Mouse (Mus musculus) midbrain, embryonic 16.5 days (tissue): ENCODE measurements around the gene Cd96. TPM values are rescaled to one million over a fixed set of nuclear protein-coding genes. Genes with fewer than 3 reads are reported as not detected.
A peak's percentile ranks its signal among the peaks of the same experiment; 100 is the strongest.

ENCODE experiments used
- ATAC-seq: fragments of 200-750 bp; cut with Nextera tagmentation; 2 replicates; pipeline ENCODE4 v1.8.0; 2017; ENCODE audit warnings: moderate TSS enrichment
- H3K27ac ChIP-seq: fragments of 300-500 bp; sonication (generic); 2 replicates; pipeline ENCODE4 v1.5.1; 2014; ENCODE audit warnings: mild to moderate bottlenecking, low read length, mixed read lengths
- H3K27me3 ChIP-seq: fragments of 300-500 bp; sonication (generic); 2 replicates; pipeline ENCODE4 v1.6.1; 2014; ENCODE audit warnings: low read depth, low read length, mixed read lengths; ENCODE audit not compliant: control insufficient read depth, insufficient read depth
- H3K36me3 ChIP-seq: fragments of 300-500 bp; sonication (generic); 2 replicates; pipeline ENCODE4 v1.6.1; 2014; ENCODE audit warnings: mild to moderate bottlenecking, low read length, moderate library complexity, mixed read lengths; ENCODE audit not compliant: control insufficient read depth, insufficient read depth
- H3K4me1 ChIP-seq: fragments of 300-500 bp; sonication (generic); 2 replicates; pipeline ENCODE4 v1.6.1; 2014; ENCODE audit warnings: mild to moderate bottlenecking, low read length, mixed read lengths; ENCODE audit not compliant: control insufficient read depth, insufficient read depth
- H3K4me2 ChIP-seq: fragments of 300-500 bp; sonication (generic); 2 replicates; pipeline ENCODE4 v1.6.1; 2014; ENCODE audit warnings: mild to moderate bottlenecking, low read length, mixed read lengths
- H3K4me3 ChIP-seq: fragments of 300-500 bp; sonication (generic); 2 replicates; pipeline ENCODE4 v1.5.1; 2014; ENCODE audit warnings: low read depth, mild to moderate bottlenecking, low read length, moderate library complexity, mixed read lengths
- H3K9ac ChIP-seq: fragments of 300-500 bp; sonication (generic); 2 replicates; pipeline ENCODE4 v1.6.1; 2014; ENCODE audit warnings: low read depth, low read length, mixed read lengths
- H3K9me3 ChIP-seq: fragments of 300-500 bp; sonication (generic); replicated peaks from 2 replicates; pipeline ENCODE4 v1.6.1; 2014; ENCODE audit warnings: mild to moderate bottlenecking, low read length, mixed read lengths; ENCODE audit not compliant: control insufficient read depth, poor library complexity, severe bottlenecking
- WGBS: fragments of 180-500 bp; shearing (Covaris S2); extraction: QIAGEN DNeasy Blood & Tissue Kit; methylation state at CpG from one replicate; pipeline ENCODE4 v1.1.7; 2014; 5-methylcytosine and 5-hydroxymethylcytosine counted together
- polyA plus RNA-seq: library from polyadenylated mRNA; unstranded; fragments of >200 nt; fragmentation: Nextera tagmentation; extraction: Ambion mirVana; gene quantifications from 2 replicates; pipeline ENCODE4 v1.2.1, GENCODE M21; 2015

Gene Cd96
- polyA plus RNA-seq, 1 experiment from 2014 or later = 0.10 TPM

DNA sequence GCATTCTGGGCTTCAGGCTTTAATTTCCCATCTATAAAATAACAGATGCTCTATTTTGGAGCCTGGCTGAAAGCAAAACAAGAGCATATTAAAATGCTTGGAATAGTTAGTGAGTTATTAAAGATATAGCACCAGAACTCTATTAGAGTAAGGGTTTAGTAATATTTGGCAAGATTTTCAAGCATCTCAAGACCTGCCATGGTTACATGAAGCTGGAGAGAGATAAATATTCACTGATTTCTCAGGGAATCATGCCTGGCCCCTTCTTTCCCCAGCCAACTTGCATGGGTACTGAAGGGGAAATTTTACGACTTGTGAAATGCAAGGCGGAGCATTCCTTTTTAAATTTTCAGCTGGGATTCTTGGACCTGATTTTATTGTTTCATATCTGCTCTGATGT is 27.1 kb downstream of the Cd96 start:
- Histone ChIP-seq H3K4me3 (no peak overlapping the region), H3K4me1 (no peaks in the 10 kb centered on the region), H3K27me3 (no peaks in the 10 kb centered on the region), H3K4me2 (no peak overlapping the region), H3K9me3 (no peaks in the 10 kb centered on the region; the same call in 1 of the 2 replicates), H3K9ac (no peak overlapping the region), H3K36me3 (no peaks in the 10 kb centered on the region), H3K27ac (no peak overlapping the region)
- ATAC-seq = no peak
- WGBS = 97% methylated on average over 2 of the region's 2 CpGs

DNA sequence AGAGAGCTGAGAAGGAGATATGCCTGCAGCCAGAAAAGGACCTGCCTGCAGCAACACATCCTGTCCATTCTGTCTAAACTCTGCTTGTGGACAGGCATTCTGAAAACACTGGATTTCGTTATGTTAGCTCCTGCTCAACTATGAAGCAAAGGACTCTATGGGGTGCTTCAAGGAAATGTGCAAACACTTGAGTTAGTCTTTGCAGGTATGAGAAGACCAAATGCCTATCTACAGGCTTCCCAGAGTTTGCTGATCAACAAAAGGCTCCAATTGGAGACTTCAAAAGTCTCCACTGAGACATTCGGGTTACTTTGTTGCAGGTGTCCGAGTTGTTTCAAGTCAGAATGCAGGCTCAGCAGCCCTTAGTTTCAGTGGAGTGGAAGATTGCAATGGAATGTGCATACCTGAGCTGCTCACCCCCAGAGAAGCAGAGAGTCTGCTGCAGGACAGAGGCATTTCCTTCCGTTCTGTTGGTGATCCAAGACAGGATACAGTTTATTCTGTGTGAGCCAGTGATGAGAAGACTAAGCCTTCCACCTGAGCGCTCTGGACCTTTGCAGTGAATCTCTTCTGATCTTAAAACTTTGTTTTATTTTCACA is 33.1 kb downstream of the Cd96 start:
- Histone ChIP-seq H3K4me3 (no peak overlapping the region), H3K9ac (no peak overlapping the region), H3K36me3 (no peaks in the 10 kb centered on the region), H3K4me2 (no peak overlapping the region), H3K4me1 (no peaks in the 10 kb centered on the region), H3K27ac (no peak overlapping the region), H3K27me3 (no peaks in the 10 kb centered on the region), H3K9me3 (peaks cover 3% of the 10 kb centered on the region; the same call in 1 of the 2 replicates)
- no peak for ATAC-seq
- 85% methylated on average over 5 of the region's 5 CpGs for WGBS

DNA sequence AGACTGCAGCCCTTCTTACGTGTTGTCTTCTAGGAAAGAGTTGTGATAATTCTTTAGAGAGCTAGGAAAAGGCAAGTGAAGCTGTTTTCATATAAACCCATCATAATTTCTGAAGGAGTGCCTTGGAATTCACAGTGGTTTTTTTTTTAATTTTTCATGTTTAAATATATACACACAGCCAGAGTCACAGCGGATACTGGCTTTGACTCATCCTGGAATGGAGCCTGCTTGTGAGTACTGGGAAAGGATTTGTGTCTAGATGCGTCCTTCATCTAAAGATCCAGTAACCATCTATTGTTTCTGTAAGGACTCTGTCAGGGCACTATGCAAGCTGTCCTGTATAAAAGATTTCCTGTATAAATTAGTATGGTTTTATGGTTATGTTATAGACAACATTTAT is 52.1 kb downstream of the Cd96 start:
- Histone ChIP-seq H3K4me3 (no peak overlapping the region), H3K36me3 (no peaks in the 10 kb centered on the region), H3K9me3 (no peaks in the 10 kb centered on the region), H3K27me3 (no peaks in the 10 kb centered on the region), H3K4me2 (no peak overlapping the region), H3K9ac (no peak overlapping the region), H3K27ac (no peak overlapping the region), H3K4me1 (no peaks in the 10 kb centered on the region)
- 86% methylated on average over 3 of the region's 3 CpGs for WGBS
- no peak for ATAC-seq

DNA sequence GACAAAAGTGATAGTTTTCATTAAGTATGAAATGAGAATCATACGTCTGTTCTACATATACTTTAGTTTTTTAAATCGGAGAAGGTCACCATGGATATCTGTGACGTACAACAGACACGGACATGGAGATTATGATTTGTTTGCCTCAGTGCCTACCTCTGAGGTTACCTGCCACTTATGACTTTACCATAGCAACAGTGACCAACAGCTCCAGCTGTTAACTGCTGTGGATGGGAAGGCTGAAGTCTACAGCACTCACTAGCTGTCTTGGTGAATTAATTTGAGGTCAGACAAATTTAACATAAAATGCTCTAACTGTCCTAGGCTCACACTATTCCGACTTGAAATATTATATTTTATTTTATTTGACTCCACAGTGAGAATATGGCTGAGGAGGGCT is 56.8 kb downstream of the Cd96 start:
- Histone ChIP-seq H3K4me3 (no peak overlapping the region), H3K9ac (no peak overlapping the region), H3K4me2 (no peak overlapping the region), H3K27me3 (no peaks in the 10 kb centered on the region), H3K27ac (no peak overlapping the region), H3K36me3 (no peaks in the 10 kb centered on the region), H3K4me1 (no peaks in the 10 kb centered on the region), H3K9me3 (no peaks in the 10 kb centered on the region)
- ATAC-seq = peak; percentile 75; the same call in 1 of the 2 replicates
- WGBS = 85% methylated on average over 5 of the region's 5 CpGs

GRCm38 (mm10) chr16:46046906-46047305 is 73.1 kb downstream of the Cd96 start:
- no peaks in the 10 kb centered on the region for H3K36me3 ChIP-seq
- H3K27me3 ChIP-seq = no peaks in the 10 kb centered on the region
- H3K9me3 ChIP-seq = no peaks in the 10 kb centered on the region
- no peaks in the 10 kb centered on the region for H3K4me1 ChIP-seq
- H3K9ac ChIP-seq = no peak overlapping the region
- no peak overlapping the region for H3K4me3 ChIP-seq
- no peak overlapping the region for H3K27ac ChIP-seq
- ATAC-seq = no peak
- WGBS = 88% methylated on average over 2 of the region's 2 CpGs
- no peak overlapping the region for H3K4me2 ChIP-seq

GRCm38 (mm10) chr16:46036261-46036660 is 83.8 kb downstream of the Cd96 start:
- Histone ChIP-seq H3K9ac (no peak overlapping the region), H3K27me3 (no peaks in the 10 kb centered on the region), H3K27ac (0 out of 2 replicates have a peak overlapping the region, but pooled peaks have one; percentile 4), H3K9me3 (no peaks in the 10 kb centered on the region), H3K4me1 (0 out of 2 replicates have a peak, but pooled peaks cover 5% of the 10 kb centered on the region), H3K4me2 (no peak overlapping the region), H3K36me3 (no peaks in the 10 kb centered on the region), H3K4me3 (no peak overlapping the region)
- 50% methylated on average over 2 of the region's 2 CpGs for whole genome bisulfite sequencing
- no peak for ATAC-seq

GRCm38 (mm10) chr16:46033896-46034295 is 86.2 kb downstream of the Cd96 start:
- H3K4me1 ChIP-seq = 0 out of 2 replicates have a peak, but pooled peaks cover 5% of the 10 kb centered on the region
- no peak overlapping the region for H3K9ac ChIP-seq
- no peaks in the 10 kb centered on the region for H3K36me3 ChIP-seq
- no peaks in the 10 kb centered on the region for H3K27me3 ChIP-seq
- H3K4me3 ChIP-seq = no peak overlapping the region
- ATAC-seq = no peak
- WGBS = 80% methylated on average over 9 of the region's 9 CpGs
- H3K9me3 ChIP-seq = no peaks in the 10 kb centered on the region
- H3K27ac ChIP-seq = no peak overlapping the region
- no peak overlapping the region for H3K4me2 ChIP-seq

DNA sequence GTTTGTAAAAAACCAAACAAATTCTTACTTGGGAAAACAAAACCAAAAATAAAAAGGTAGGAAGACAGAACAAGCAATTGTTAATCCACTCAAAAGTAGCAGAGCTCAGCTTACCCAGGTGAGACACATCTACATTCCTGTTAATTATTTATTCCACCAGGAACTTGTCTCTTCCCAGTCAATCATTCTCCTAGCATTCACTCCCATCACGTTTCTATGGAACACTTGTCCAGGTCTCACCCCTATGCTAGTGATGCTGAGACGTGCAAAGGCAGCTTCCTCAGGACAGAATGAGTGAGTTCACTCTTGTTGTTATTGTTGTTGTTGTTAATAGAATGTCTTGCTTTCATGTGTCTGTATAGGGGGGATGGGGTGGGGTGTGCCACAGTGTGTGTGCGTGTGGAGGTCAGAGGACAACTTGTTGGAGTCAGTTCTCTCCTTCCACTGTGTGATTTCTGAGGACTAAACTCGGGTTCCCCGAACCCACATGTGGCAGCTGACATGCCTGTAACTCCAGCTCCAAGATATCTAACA is 97.0 kb downstream of the Cd96 start:
- Histone ChIP-seq H3K36me3 (no peaks in the 10 kb centered on the region), H3K4me3 (no peak overlapping the region), H3K27ac (no peak overlapping the region), H3K9ac (no peak overlapping the region), H3K4me1 (no peaks in the 10 kb centered on the region), H3K27me3 (no peaks in the 10 kb centered on the region), H3K4me2 (no peak overlapping the region), H3K9me3 (no peaks in the 10 kb centered on the region)
- ATAC-seq = peak; percentile 27; the same call in 1 of the 2 replicates
- WGBS = 79% methylated on average over 5 of the region's 5 CpGs

GRCm38 (mm10) chr16:46022189-46022928 is 97.7 kb downstream of the Cd96 start:
- Histone ChIP-seq H3K4me3 (no peak overlapping the region), H3K9me3 (no peaks in the 10 kb centered on the region), H3K27ac (no peak overlapping the region), H3K4me2 (no peak overlapping the region), H3K9ac (no peak overlapping the region), H3K36me3 (no peaks in the 10 kb centered on the region), H3K4me1 (no peaks in the 10 kb centered on the region), H3K27me3 (no peaks in the 10 kb centered on the region)
- 50% methylated on average over 5 of the region's 5 CpGs for WGBS
- peak; percentile 89 for ATAC-seq
